Mouse (Mus musculus) lung, postnatal 0 days (tissue): ENCODE measurements around the gene Bphl.

ENCODE experiments used
- CTCF ChIP-seq: IDR thresholded peaks from 2 replicates; pipeline ENCODE4 v1.5.1; 2016; ENCODE audit warnings: antibody characterized with exemption, mild to moderate bottlenecking
- EP300 ChIP-seq: IDR thresholded peaks from 2 replicates; pipeline ENCODE4 v1.6.1; 2016; ENCODE audit warnings: antibody characterized with exemption, mild to moderate bottlenecking, control low read depth

GRCm38 (mm10) chr13:34071836-34072235, 34.4 kb downstream of the Bphl start:
- TF ChIP-seq CTCF (no peak), EP300 (no peak)
